Mouse (Mus musculus): ENCODE data around the gene Ncs1. TPM values are rescaled to one million over a fixed set of nuclear protein-coding genes. Genes with fewer than 3 reads are reported as not detected.

Ncs1 gene
- 4.0 and 6.4 TPM in 2 replicates for total RNA-seq (2017)

GRCm38 (mm10) chr2:31245491-31246141, at the start of gene Ncs1:
Gene Ncs1, plus strand, starts transcription at chr2:31245823.
- ATAC-seq (replicated peaks in 1 of 2; ENCODE audit: insufficient read depth in 1 of 2, low FRiP score in 2 of 2, low TSS enrichment in 1 of 2, low read depth in 1 of 2, poor library complexity in 2 of 2, severe bottlenecking in 2 of 2): peak; percentile 43 to 46

GRCm38 (mm10) chr2:31198621-31199020, 47.0 kb upstream of the Ncs1 start:
- ATAC-seq (replicated peaks in 1 of 2; ENCODE audit: insufficient read depth in 1 of 2, low FRiP score in 2 of 2, low TSS enrichment in 1 of 2, low read depth in 1 of 2, poor library complexity in 2 of 2, severe bottlenecking in 2 of 2): no peak

- no peak for ATAC-seq (replicated peaks in 1 of 2; ENCODE audit: insufficient read depth in 1 of 2, low FRiP score in 2 of 2, low TSS enrichment in 1 of 2, low read depth in 1 of 2, poor library complexity in 2 of 2, severe bottlenecking in 2 of 2)
Observed at GRCm38 (mm10) chr2:31200051-31200450, 45.6 kb upstream of the Ncs1 start.

- no peak for ATAC-seq (replicated peaks in 1 of 2; ENCODE audit: insufficient read depth in 1 of 2, low FRiP score in 2 of 2, low TSS enrichment in 1 of 2, low read depth in 1 of 2, poor library complexity in 2 of 2, severe bottlenecking in 2 of 2)
Observed at GRCm38 (mm10) chr2:31201851-31202250, 43.8 kb upstream of the Ncs1 start.

GRCm38 (mm10) chr2:31202357-31202756, 43.3 kb upstream of the Ncs1 start:
- ATAC-seq (replicated peaks in 1 of 2; ENCODE audit: insufficient read depth in 1 of 2, low FRiP score in 2 of 2, low TSS enrichment in 1 of 2, low read depth in 1 of 2, poor library complexity in 2 of 2, severe bottlenecking in 2 of 2): 0 out of 4 replicates have a peak, but pooled peaks of 1 of the 2 experiments have one; percentile 33

- ATAC-seq (replicated peaks in 1 of 2; ENCODE audit: insufficient read depth in 1 of 2, low FRiP score in 2 of 2, low TSS enrichment in 1 of 2, low read depth in 1 of 2, poor library complexity in 2 of 2, severe bottlenecking in 2 of 2): no peak
Observed at GRCm38 (mm10) chr2:31202956-31203355, 42.7 kb upstream of the Ncs1 start.

GRCm38 (mm10) chr2:31204677-31205076, 40.9 kb upstream of the Ncs1 start:
- no peak for ATAC-seq (replicated peaks in 1 of 2; ENCODE audit: insufficient read depth in 1 of 2, low FRiP score in 2 of 2, low TSS enrichment in 1 of 2, low read depth in 1 of 2, poor library complexity in 2 of 2, severe bottlenecking in 2 of 2)

GRCm38 (mm10) chr2:31206211-31206610, 39.4 kb upstream of the Ncs1 start:
- no peak for ATAC-seq (replicated peaks in 1 of 2; ENCODE audit: insufficient read depth in 1 of 2, low FRiP score in 2 of 2, low TSS enrichment in 1 of 2, low read depth in 1 of 2, poor library complexity in 2 of 2, severe bottlenecking in 2 of 2)

- ATAC-seq (replicated peaks in 1 of 2; ENCODE audit: insufficient read depth in 1 of 2, low FRiP score in 2 of 2, low TSS enrichment in 1 of 2, low read depth in 1 of 2, poor library complexity in 2 of 2, severe bottlenecking in 2 of 2): no peak
Observed at GRCm38 (mm10) chr2:31206882-31207281, 38.7 kb upstream of the Ncs1 start.

GRCm38 (mm10) chr2:31208544-31209142, 37.0 kb upstream of the Ncs1 start:
- ATAC-seq (replicated peaks in 1 of 2; ENCODE audit: insufficient read depth in 1 of 2, low FRiP score in 2 of 2, low TSS enrichment in 1 of 2, low read depth in 1 of 2, poor library complexity in 2 of 2, severe bottlenecking in 2 of 2): no peak

GRCm38 (mm10) chr2:31209525-31209924, 36.1 kb upstream of the Ncs1 start:
- no peak for ATAC-seq (replicated peaks in 1 of 2; ENCODE audit: insufficient read depth in 1 of 2, low FRiP score in 2 of 2, low TSS enrichment in 1 of 2, low read depth in 1 of 2, poor library complexity in 2 of 2, severe bottlenecking in 2 of 2)

GRCm38 (mm10) chr2:31210144-31210847, 35.3 kb upstream of the Ncs1 start:
- ATAC-seq (replicated peaks in 1 of 2; ENCODE audit: insufficient read depth in 1 of 2, low FRiP score in 2 of 2, low TSS enrichment in 1 of 2, low read depth in 1 of 2, poor library complexity in 2 of 2, severe bottlenecking in 2 of 2): no peak

- no peak for ATAC-seq (replicated peaks in 1 of 2; ENCODE audit: insufficient read depth in 1 of 2, low FRiP score in 2 of 2, low TSS enrichment in 1 of 2, low read depth in 1 of 2, poor library complexity in 2 of 2, severe bottlenecking in 2 of 2)
Observed at GRCm38 (mm10) chr2:31211204-31211603, 34.4 kb upstream of the Ncs1 start.

GRCm38 (mm10) chr2:31214211-31214796, 31.3 kb upstream of the Ncs1 start:
- ATAC-seq (replicated peaks in 1 of 2; ENCODE audit: insufficient read depth in 1 of 2, low FRiP score in 2 of 2, low TSS enrichment in 1 of 2, low read depth in 1 of 2, poor library complexity in 2 of 2, severe bottlenecking in 2 of 2): no peak

- ATAC-seq (replicated peaks in 1 of 2; ENCODE audit: insufficient read depth in 1 of 2, low FRiP score in 2 of 2, low TSS enrichment in 1 of 2, low read depth in 1 of 2, poor library complexity in 2 of 2, severe bottlenecking in 2 of 2): no peak
Observed at GRCm38 (mm10) chr2:31218611-31219010, 27.0 kb upstream of the Ncs1 start.

GRCm38 (mm10) chr2:31219470-31219869, 26.2 kb upstream of the Ncs1 start:
- ATAC-seq (replicated peaks in 1 of 2; ENCODE audit: insufficient read depth in 1 of 2, low FRiP score in 2 of 2, low TSS enrichment in 1 of 2, low read depth in 1 of 2, poor library complexity in 2 of 2, severe bottlenecking in 2 of 2): no peak

- no peak for ATAC-seq (replicated peaks in 1 of 2; ENCODE audit: insufficient read depth in 1 of 2, low FRiP score in 2 of 2, low TSS enrichment in 1 of 2, low read depth in 1 of 2, poor library complexity in 2 of 2, severe bottlenecking in 2 of 2)
Observed at GRCm38 (mm10) chr2:31220844-31221243, 24.8 kb upstream of the Ncs1 start.

GRCm38 (mm10) chr2:31221582-31221981, 24.0 kb upstream of the Ncs1 start:
- ATAC-seq (replicated peaks in 1 of 2; ENCODE audit: insufficient read depth in 1 of 2, low FRiP score in 2 of 2, low TSS enrichment in 1 of 2, low read depth in 1 of 2, poor library complexity in 2 of 2, severe bottlenecking in 2 of 2): peak; percentile 37 to 56; a peak in 1 of 4 replicates

All from hematopoietic stem cell, adult 5-6 weeks (primary cell).